Mouse (Mus musculus): ENCODE results near the gene Rtl1. TPM values are rescaled to one million over a fixed set of nuclear protein-coding genes. Genes with fewer than 3 reads are reported as not detected.

Gene Rtl1
- polyA plus RNA-seq, 1 experiment from 2014 or later: 0.81 TPM

DNA sequence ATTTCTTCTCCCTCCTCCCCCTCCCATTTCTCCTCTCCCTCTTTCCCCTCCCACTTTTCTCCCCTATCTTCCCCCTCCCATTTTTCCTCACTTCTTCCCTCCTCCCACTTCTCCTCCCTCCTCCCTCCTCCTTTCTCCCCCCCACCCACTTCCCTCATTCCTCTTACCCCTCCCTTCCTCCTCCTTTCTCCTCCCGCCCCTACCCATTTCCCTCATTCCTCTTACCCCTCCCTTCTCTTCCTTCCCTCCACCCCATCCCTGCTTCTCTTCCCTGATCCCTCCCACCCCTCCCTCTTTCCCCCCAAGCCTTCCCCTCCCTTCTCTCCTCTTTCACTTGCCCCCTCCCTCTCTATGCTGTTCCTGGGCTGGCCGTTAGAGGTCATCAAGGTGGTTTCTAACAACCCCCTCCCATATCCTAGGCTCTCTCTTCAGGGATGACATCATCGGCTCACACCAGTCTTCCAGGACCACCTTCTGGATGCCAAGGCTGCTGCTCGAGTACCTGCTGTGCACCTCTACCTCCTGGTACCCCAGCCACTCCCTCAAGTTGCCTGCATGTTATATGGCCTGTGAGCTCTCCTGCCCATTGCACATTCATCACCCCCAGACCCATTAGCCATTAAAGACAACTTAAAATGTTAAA lies 56.7 kb downstream of the Rtl1 start:
- peaks cover 9% of the 10 kb centered on the region; the same call in 1 of the 2 replicates for H3K4me1 ChIP-seq (replicated peaks)
- H3K27ac ChIP-seq (replicated peaks): no peak overlapping the region
- peaks cover 7% of the 10 kb centered on the region; the same call in 1 of the 2 replicates for H3K9me3 ChIP-seq (replicated peaks)
- WGBS (ENCODE audit: insufficient replicate concordance): 55% methylated on average over 4 of the region's 4 CpGs
- no peak overlapping the region for H3K4me2 ChIP-seq
- no peak overlapping the region for H3K9ac ChIP-seq
- no peaks in the 10 kb centered on the region for H3K36me3 ChIP-seq (replicated peaks)
- H3K27me3 ChIP-seq: peaks cover 34% of the 10 kb centered on the region
- ATAC-seq (ENCODE audit: insufficient read depth): no peak
- H3K4me3 ChIP-seq (replicated peaks): no peak overlapping the region

DNA sequence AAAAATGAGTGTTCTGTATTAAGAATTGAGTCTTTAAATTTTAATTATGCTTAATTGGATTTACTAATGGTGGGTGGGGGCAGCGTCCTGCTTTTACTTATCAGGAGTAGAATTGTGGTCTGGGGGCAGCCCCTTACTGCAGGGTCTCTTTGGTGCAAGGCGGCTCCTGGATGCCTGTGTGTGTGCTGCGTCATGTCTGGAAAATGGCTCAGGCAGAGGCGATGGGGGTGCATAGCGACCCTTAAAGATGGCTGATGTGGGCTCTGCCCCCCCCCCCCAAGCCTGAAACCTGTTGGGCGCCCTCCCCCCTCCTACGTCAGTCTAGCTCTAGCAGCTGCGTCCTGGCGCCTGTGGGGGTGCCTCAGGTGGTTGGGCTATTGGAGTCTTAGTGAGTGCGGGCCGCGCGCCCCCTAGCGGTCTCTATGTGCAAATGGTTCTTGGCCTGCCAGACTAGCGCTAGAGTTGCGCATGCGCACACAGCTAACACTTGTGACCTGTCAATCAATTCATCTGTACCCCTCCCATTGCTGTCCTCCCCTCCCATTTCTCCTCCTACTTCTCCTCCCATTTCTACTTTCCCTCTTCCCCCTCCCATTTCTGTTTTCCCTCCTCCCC lies 57.4 kb downstream of the Rtl1 start:
- Histone ChIP-seq H3K9me3 (replicated peaks) (peaks cover 7% of the 10 kb centered on the region; the same call in 1 of the 2 replicates), H3K4me1 (replicated peaks) (peaks cover 9% of the 10 kb centered on the region; the same call in 1 of the 2 replicates), H3K4me2 (no peak overlapping the region), H3K27me3 (peaks cover 34% of the 10 kb centered on the region), H3K27ac (replicated peaks) (no peak overlapping the region), H3K9ac (no peak overlapping the region), H3K4me3 (replicated peaks) (peak overlapping the region; percentile 41), H3K36me3 (replicated peaks) (no peaks in the 10 kb centered on the region)
- ATAC-seq (ENCODE audit: insufficient read depth): peak; percentile 56
- 42% methylated on average over 17 of the region's 17 CpGs for WGBS (ENCODE audit: insufficient replicate concordance)

DNA sequence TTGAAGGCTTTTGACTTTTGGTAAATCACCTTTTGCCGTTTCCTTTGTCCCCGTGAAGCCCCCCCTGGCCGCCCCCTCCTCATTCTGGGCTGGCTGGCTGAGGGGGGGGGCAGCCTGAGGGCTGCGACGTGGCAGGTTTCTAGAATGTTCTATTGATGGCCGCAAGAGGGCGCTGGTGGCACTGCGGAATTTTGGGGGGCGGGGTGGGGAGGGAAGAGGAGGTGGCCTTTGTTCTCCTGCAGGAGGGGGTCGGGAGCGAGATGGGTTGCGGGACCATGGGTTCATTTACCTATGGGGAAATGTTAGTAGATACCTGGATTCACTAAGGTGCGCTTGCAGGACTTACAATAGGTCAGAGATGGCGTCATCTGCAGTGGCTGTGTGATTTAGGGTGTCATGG lies 58.1 kb downstream of the Rtl1 start:
- H3K27ac ChIP-seq (replicated peaks): peak overlapping the region; percentile 41; the same call in 1 of the 2 replicates
- no peak for ATAC-seq (ENCODE audit: insufficient read depth)
- H3K4me3 ChIP-seq (replicated peaks): peak overlapping the region; percentile 41
- H3K4me1 ChIP-seq (replicated peaks): peaks cover 9% of the 10 kb centered on the region; the same call in 1 of the 2 replicates
- H3K4me2 ChIP-seq: no peak overlapping the region
- H3K9ac ChIP-seq: no peak overlapping the region
- peaks cover 34% of the 10 kb centered on the region for H3K27me3 ChIP-seq
- H3K36me3 ChIP-seq (replicated peaks): no peaks in the 10 kb centered on the region
- WGBS (ENCODE audit: insufficient replicate concordance): 44% methylated on average over 14 of the region's 14 CpGs
- peaks cover 7% of the 10 kb centered on the region; the same call in 1 of the 2 replicates for H3K9me3 ChIP-seq (replicated peaks)

DNA sequence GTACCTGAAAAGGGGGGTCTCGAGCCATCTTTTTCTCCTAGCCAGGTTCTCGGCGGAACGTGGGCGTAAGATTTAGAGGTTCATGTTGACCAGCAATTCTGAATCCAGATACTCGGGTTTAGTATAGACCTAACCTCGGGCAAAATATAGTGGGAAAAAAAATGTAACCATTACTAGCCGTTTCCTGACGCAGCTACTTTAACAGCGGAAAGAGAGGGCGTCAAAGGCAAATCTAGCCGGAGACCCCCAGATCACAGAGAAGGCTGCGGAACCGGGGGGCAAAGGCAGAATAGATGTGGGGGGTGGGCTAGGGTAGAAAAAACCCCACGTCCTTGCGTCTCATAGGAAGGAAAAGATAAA lies 58.6 kb downstream of the Rtl1 start:
- no peak overlapping the region for H3K9ac ChIP-seq

DNA sequence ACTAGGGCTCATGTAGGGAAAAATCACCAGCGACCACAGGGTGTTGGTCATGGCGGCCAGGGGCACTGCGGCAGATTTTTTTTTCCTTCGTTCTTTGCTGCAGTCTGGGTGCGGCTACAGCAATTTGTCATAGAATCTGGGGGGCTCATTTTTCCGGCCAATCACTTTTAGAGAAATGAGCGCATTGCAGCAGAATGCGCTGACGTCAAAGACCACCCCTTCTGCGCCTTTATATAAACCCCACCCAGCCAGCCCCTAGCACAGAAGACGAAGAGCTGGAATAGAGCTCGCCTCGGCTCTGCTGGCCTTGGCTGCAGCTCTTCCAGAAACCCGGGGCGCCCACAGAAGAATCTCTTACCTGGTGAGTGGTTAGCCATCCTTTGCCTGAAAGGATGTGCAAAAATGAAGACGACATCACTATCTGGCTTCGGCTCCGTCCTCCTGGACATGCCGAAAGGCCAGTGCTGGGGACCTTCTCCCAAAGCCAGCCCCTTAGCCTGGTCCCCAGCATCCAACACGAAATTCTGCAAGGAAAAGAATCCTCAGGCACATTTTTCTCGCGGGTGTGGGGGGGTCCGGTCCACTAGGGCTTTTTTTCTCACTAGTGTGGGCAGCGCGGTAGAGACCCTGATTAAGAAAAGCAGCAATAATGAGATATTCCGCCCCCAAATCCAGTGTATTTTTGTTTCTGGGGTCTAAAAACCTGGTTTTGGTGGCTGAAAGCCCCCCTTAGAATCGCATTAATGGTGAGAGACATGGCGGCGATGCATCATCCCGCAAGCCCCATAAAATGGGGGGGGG lies 59.2 kb downstream of the Rtl1 start:
- H3K9me3 ChIP-seq (replicated peaks): peaks cover 7% of the 10 kb centered on the region; the same call in 1 of the 2 replicates
- peak overlapping the region; percentile 41 for H3K4me3 ChIP-seq (replicated peaks)
- no peaks in the 10 kb centered on the region for H3K36me3 ChIP-seq (replicated peaks)
- H3K4me1 ChIP-seq (replicated peaks): peaks cover 4% of the 10 kb centered on the region
- no peak overlapping the region for H3K9ac ChIP-seq
- 40% methylated on average over 30 of the region's 30 CpGs for WGBS (ENCODE audit: insufficient replicate concordance)
- H3K27ac ChIP-seq (replicated peaks): peak overlapping the region; percentile 51
- peak overlapping the region; percentile 35 for H3K4me2 ChIP-seq
- no peak for ATAC-seq (ENCODE audit: insufficient read depth)
- peaks cover 34% of the 10 kb centered on the region for H3K27me3 ChIP-seq

More for the DNA sequence above, 58.6 kb downstream of the Rtl1 start:
- Histone ChIP-seq H3K9me3 (replicated peaks) (peaks cover 7% of the 10 kb centered on the region; the same call in 1 of the 2 replicates), H3K27me3 (peaks cover 34% of the 10 kb centered on the region), H3K27ac (replicated peaks) (peak overlapping the region; percentile 51; the same call in 1 of the 2 replicates), H3K36me3 (replicated peaks) (no peaks in the 10 kb centered on the region), H3K4me1 (replicated peaks) (peaks cover 9% of the 10 kb centered on the region; the same call in 1 of the 2 replicates), H3K4me3 (replicated peaks) (peak overlapping the region; percentile 41), H3K4me2 (no peak overlapping the region)
- WGBS (ENCODE audit: insufficient replicate concordance): 45% methylated on average over 16 of the region's 16 CpGs
- no peak for ATAC-seq (ENCODE audit: insufficient read depth)

DNA sequence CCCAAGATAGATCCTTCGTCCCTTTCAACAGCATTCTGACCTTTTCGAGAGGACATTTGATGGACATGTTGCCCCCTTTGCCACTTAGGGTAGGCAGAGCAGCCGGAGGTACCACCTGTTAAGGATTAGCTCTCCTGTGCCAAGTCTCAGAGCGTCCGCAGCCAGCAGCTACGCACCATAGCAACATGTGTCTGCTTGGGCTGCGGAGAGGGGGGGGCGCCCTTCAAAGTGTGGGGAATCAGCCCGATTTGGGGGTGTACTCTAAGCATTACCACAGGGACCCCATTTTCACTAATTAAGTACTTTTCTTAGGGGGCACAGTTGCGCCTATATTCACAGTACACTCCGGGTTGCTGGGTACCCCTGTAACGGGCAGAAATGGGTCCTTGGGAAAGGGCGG lies 60.2 kb downstream of the Rtl1 start:
- Histone ChIP-seq H3K9ac (no peak overlapping the region), H3K4me3 (replicated peaks) (peak overlapping the region; percentile 29), H3K9me3 (replicated peaks) (peaks cover 7% of the 10 kb centered on the region; the same call in 1 of the 2 replicates), H3K4me1 (replicated peaks) (peaks cover 6% of the 10 kb centered on the region), H3K27me3 (peaks cover 34% of the 10 kb centered on the region), H3K27ac (replicated peaks) (0 out of 2 replicates have a peak overlapping the region, but pooled peaks have one; percentile 29), H3K4me2 (peak overlapping the region; percentile 35), H3K36me3 (replicated peaks) (no peaks in the 10 kb centered on the region)
- WGBS (ENCODE audit: insufficient replicate concordance): 48% methylated on average over 13 of the region's 13 CpGs
- ATAC-seq (ENCODE audit: insufficient read depth): no peak

MicroRNAs within 50 kb of the gene (microRNA counts, 519-probe panel; counts per million panel counts)
- microRNA mmu-miR-1188 (1,107 counts per million, percentile 3 among the panel's probes with 10 or more counts), microRNA mmu-miR-127 (4,599 counts per million, percentile 90 among the panel's probes with 10 or more counts), microRNA mmu-miR-136 (5,115 counts per million, percentile 95 among the panel's probes with 10 or more counts), microRNA mmu-miR-1906 (2,533 counts per million, percentile 46 among the panel's probes with 10 or more counts), microRNA mmu-miR-337-3p (2,558 counts per million, percentile 48 among the panel's probes with 10 or more counts), microRNA mmu-miR-337-5p (2,222 counts per million, percentile 33 among the panel's probes with 10 or more counts), microRNA mmu-miR-341 (not detected), microRNA mmu-miR-370 (2,992 counts per million, percentile 60 among the panel's probes with 10 or more counts), microRNA mmu-miR-431 (4,623 counts per million, percentile 91 among the panel's probes with 10 or more counts), microRNA mmu-miR-432 (not detected), microRNA mmu-miR-433 (4,213 counts per million, percentile 85 among the panel's probes with 10 or more counts), microRNA mmu-miR-434-3p (4,451 counts per million, percentile 88 among the panel's probes with 10 or more counts), microRNA mmu-miR-434-5p (3,599 counts per million, percentile 73 among the panel's probes with 10 or more counts), microRNA mmu-miR-493 (2,722 counts per million, percentile 52 among the panel's probes with 10 or more counts), microRNA mmu-miR-540-3p (not detected), microRNA mmu-miR-540-5p (not detected), microRNA mmu-miR-665 (369 counts per million, percentile 0 among the panel's probes with 10 or more counts), microRNA mmu-miR-673-3p (not detected), microRNA mmu-miR-673-5p (2,508 counts per million, percentile 45 among the panel's probes with 10 or more counts), microRNA mmu-miR-770-3p (2,140 counts per million, percentile 30 among the panel's probes with 10 or more counts), microRNA mmu-miR-770-5p (1,254 counts per million, percentile 6 among the panel's probes with 10 or more counts)

Small RNAs within 50 kb of the gene (microRNA-seq; reads per million reads assigned to microRNA genes)
- gene Gm23912 (not detected), gene Mir1188 (19.8 reads per million, percentile 36 among the genes with 10 or more reads in this experiment), gene Mir127 (25,218 reads per million, percentile 98 among the genes with 10 or more reads in this experiment), gene Mir136 (not detected), gene Mir1906-1 (not detected), gene Mir3070a (22.1 reads per million, percentile 37 among the genes with 10 or more reads in this experiment), gene Mir3070b (not detected), gene Mir3071 (0.76 reads per million), gene Mir337 (5.6 reads per million, percentile 18 among the genes with 10 or more reads in this experiment), gene Mir341 (3,218 reads per million, percentile 87 among the genes with 10 or more reads in this experiment), gene Mir3544 (not detected), gene Mir370 (860 reads per million, percentile 75 among the genes with 10 or more reads in this experiment), gene Mir431 (19,488 reads per million, percentile 96 among the genes with 10 or more reads in this experiment), gene Mir432 (not detected), gene Mir433 (3,297 reads per million, percentile 87 among the genes with 10 or more reads in this experiment), gene Mir434 (6,002 reads per million, percentile 90 among the genes with 10 or more reads in this experiment), gene Mir493 (354 reads per million, percentile 66 among the genes with 10 or more reads in this experiment), gene Mir540 (2,061 reads per million, percentile 82 among the genes with 10 or more reads in this experiment), gene Mir665 (2,152 reads per million, percentile 83 among the genes with 10 or more reads in this experiment), gene Mir673 (347 reads per million, percentile 66 among the genes with 10 or more reads in this experiment), gene Mir770 (272 reads per million, percentile 64 among the genes with 10 or more reads in this experiment)

Other genes starting within 250 kb of the Rtl1 start
- gene Dlk1, start 147.5 kb downstream of the Rtl1 start, polyA plus RNA-seq (2015; fragmentation: Nextera tagmentation; extraction: Ambion mirVana): 455 and 460 TPM in 2 replicates

Measured in liver, embryonic 15.5 days (tissue).